ENCODE assay signal across 8 mouse cellular contexts in the genomic region with DNA sequence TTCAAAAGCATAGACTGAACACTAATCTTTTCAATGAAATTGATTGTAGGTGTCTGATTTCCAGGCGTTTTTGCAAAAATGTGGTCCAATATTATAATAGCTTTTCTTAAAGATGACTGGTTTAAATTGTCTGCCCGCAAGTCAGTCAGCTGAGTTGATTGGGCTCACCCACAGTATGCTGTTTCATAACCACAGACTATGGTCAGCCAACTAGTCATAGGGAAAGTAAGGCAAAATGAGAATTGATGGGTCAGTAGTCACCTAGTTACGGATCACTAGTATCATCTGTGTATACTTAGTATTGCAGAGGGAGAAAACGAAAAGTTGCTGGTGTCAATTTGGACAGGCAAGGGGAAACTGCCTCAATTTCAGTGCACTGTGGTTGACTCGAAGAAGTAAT. TPM values are rescaled to one million over a fixed set of nuclear protein-coding genes. Genes with fewer than 3 reads are reported as not detected.
DNase-seq lines count a peak whose midpoint lies in the region; ATAC-seq and TF ChIP-seq lines count a peak whose summit lies in the region.

No protein-coding gene starts in this region.

- no peaks in the 10 kb centered on the region for H3K4me1 ChIP-seq in embryonic facial prominence, embryonic 11.5 days (ENCODE audit: control insufficient read depth, insufficient read depth, low read length)
- H3K4me1 ChIP-seq in intestine, embryonic 14.5 days (replicated peaks; ENCODE audit: control insufficient read depth, insufficient read depth, low read length): peaks cover 5% of the 10 kb centered on the region; the same call in 1 of the 2 replicates
- H3K4me1 ChIP-seq in neural tube, embryonic 12.5 days: peaks cover 7% of the 10 kb centered on the region

- peak overlapping the region; percentile 90; the same call in 1 of the 2 replicates for H3K9ac ChIP-seq in embryonic facial prominence, embryonic 11.5 days (replicated peaks; ENCODE audit: low read length)
- peak overlapping the region; percentile 84 for H3K9ac ChIP-seq in intestine, embryonic 14.5 days (ENCODE audit: low read length)
- no peak overlapping the region for H3K9ac ChIP-seq in neural tube, embryonic 12.5 days

- no peak for ATAC-seq in embryonic facial prominence, embryonic 11.5 days (replicated peaks; ENCODE audit: insufficient number of reproducible peaks, low FRiP score, low TSS enrichment, low read depth)
- ATAC-seq in intestine, embryonic 14.5 days (replicated peaks; ENCODE audit: low FRiP score, low TSS enrichment, low read depth): no peak
- no peak for ATAC-seq in neural tube, embryonic 12.5 days (ENCODE audit: low FRiP score, low read depth)

- H3K9me3 ChIP-seq in embryonic facial prominence, embryonic 11.5 days (replicated peaks; ENCODE audit: control insufficient read depth, low read length): no peaks in the 10 kb centered on the region
- no peaks in the 10 kb centered on the region for H3K9me3 ChIP-seq in intestine, embryonic 14.5 days (ENCODE audit: control insufficient read depth, low read length)
- H3K9me3 ChIP-seq in neural tube, embryonic 12.5 days: no peaks in the 10 kb centered on the region

- intact Hi-C loops in left cerebral cortex, adult 2 months (cut with DNase I): no loop called here
- intact Hi-C loops in left cerebral cortex, postnatal 4 days (cut with DNase I): no loop called here

- WGBS in embryonic facial prominence, embryonic 11.5 days: 64% methylated on average over 5 of the region's 5 CpGs
- WGBS in intestine, embryonic 14.5 days: 69% methylated on average over 5 of the region's 5 CpGs
- 70% methylated on average over 5 of the region's 5 CpGs for WGBS in neural tube, embryonic 12.5 days

- peak overlapping the region; percentile 97 for H3K27ac ChIP-seq in left cerebral cortex, adult 2 months
- H3K27ac ChIP-seq in embryonic facial prominence, embryonic 11.5 days (replicated peaks; ENCODE audit: low read depth, low read length): no peak overlapping the region
- no peak overlapping the region for H3K27ac ChIP-seq in intestine, embryonic 14.5 days (ENCODE audit: low read depth)
- H3K27ac ChIP-seq in neural tube, embryonic 12.5 days: no peak overlapping the region

- H3K4me3 ChIP-seq in left cerebral cortex, adult 2 months: peak overlapping the region; percentile 76
- peak overlapping the region; percentile 92 for H3K4me3 ChIP-seq in embryonic facial prominence, embryonic 11.5 days (ENCODE audit: low read depth, low read length)
- H3K4me3 ChIP-seq in intestine, embryonic 14.5 days (ENCODE audit: low read depth, low read length): peak overlapping the region; percentile 88
- H3K4me3 ChIP-seq in neural tube, embryonic 12.5 days: peak overlapping the region; percentile 90

- H3K36me3 ChIP-seq in embryonic facial prominence, embryonic 11.5 days (replicated peaks; ENCODE audit: control insufficient read depth, insufficient read depth, low read depth, low read length): no peaks in the 10 kb centered on the region; the same call in 1 of the 2 replicates
- peaks cover 26% of the 10 kb centered on the region for H3K36me3 ChIP-seq in intestine, embryonic 14.5 days (ENCODE audit: control insufficient read depth, insufficient read depth, low read length)
- H3K36me3 ChIP-seq in neural tube, embryonic 12.5 days: peaks cover 22% of the 10 kb centered on the region

- H3K4me2 ChIP-seq in embryonic facial prominence, embryonic 11.5 days (ENCODE audit: low read depth, low read length): peak overlapping the region; percentile 73
- H3K4me2 ChIP-seq in intestine, embryonic 14.5 days (ENCODE audit: low read length): peak overlapping the region; percentile 74
- H3K4me2 ChIP-seq in neural tube, embryonic 12.5 days (replicated peaks): peak overlapping the region; percentile 77

- no peak for TF ChIP-seq CTCF in left cerebral cortex, adult 2 months (IDR thresholded peaks at IDR 0.05)

- no peak for DNase-seq in left cerebral cortex, adult 2 months (ENCODE audit: extremely low spot score in 1 of 2, low spot score in 2 of 2)
- no peak for DNase-seq in left cerebral cortex, postnatal 4 days
- DNase-seq in embryonic facial prominence, embryonic 11.5 days (ENCODE audit: low spot score): no peak
- no peak for DNase-seq in intestine, embryonic 14.5 days (ENCODE audit: low spot score)
- no peak for DNase-seq in cerebellum, postnatal 14 days
- no peak for DNase-seq in adrenal gland, adult (ENCODE audit: inconsistent age in 2 of 2, low spot score in 1 of 2)
- no peak for DNase-seq in right cerebral cortex, postnatal 4 days

- H3K27me3 ChIP-seq in embryonic facial prominence, embryonic 11.5 days (ENCODE audit: control insufficient read depth, insufficient read depth, low read length): no peaks in the 10 kb centered on the region
- H3K27me3 ChIP-seq in intestine, embryonic 14.5 days (replicated peaks; ENCODE audit: control insufficient read depth, insufficient read depth, low read length): no peaks in the 10 kb centered on the region
- H3K27me3 ChIP-seq in neural tube, embryonic 12.5 days (replicated peaks): no peaks in the 10 kb centered on the region

RNA-seq across cellular contexts. Expression of a gene that starts 1.2 kb away (rescaled TPM):
- 100 to 1,000 TPM; 106 to 110 TPM for total RNA-seq in left cerebral cortex, adult 2 months (2021)
- total RNA-seq in left cerebral cortex, postnatal 4 days (2021): 10 to 100 TPM; 67.1 to 73.0 TPM
- polyA plus RNA-seq in embryonic facial prominence, embryonic 11.5 days (2014; fragmentation: Nextera tagmentation; extraction: Ambion mirVana): 39.8 and 40.9 TPM in 2 replicates
- polyA plus RNA-seq in intestine, embryonic 14.5 days (2014; fragmentation: Nextera tagmentation; extraction: Ambion mirVana): 42.9 and 46.7 TPM in 2 replicates
- polyA plus RNA-seq in neural tube, embryonic 12.5 days (2016; fragmentation: Nextera tagmentation; extraction: Ambion mirVana): 55.4 and 57.7 TPM in 2 replicates

RNA-seq across cellular contexts. Expression of a gene that starts 23.8 kb away (rescaled TPM):
- 1 to 10 TPM; 7.4 to 7.9 TPM for total RNA-seq in left cerebral cortex, adult 2 months (2021)
- total RNA-seq in left cerebral cortex, postnatal 4 days (2021): 1 to 10 TPM; 4.1 to 5.3 TPM
- polyA plus RNA-seq in embryonic facial prominence, embryonic 11.5 days (2014; fragmentation: Nextera tagmentation; extraction: Ambion mirVana): 0.18 and 0.35 TPM in 2 replicates
- polyA plus RNA-seq in intestine, embryonic 14.5 days (2014; fragmentation: Nextera tagmentation; extraction: Ambion mirVana): 0.23 and 0.56 TPM in 2 replicates
- 0.33 and 0.39 TPM in 2 replicates for polyA plus RNA-seq in neural tube, embryonic 12.5 days (2016; fragmentation: Nextera tagmentation; extraction: Ambion mirVana)

RNA-seq across cellular contexts. Expression of a gene that starts 27.6 kb away (rescaled TPM):
- 10 to 100 TPM; 57.4 to 58.1 TPM for total RNA-seq in left cerebral cortex, adult 2 months (2021)
- 10 to 100 TPM; 18.7 to 20.9 TPM for total RNA-seq in left cerebral cortex, postnatal 4 days (2021)
- 8.4 and 9.2 TPM in 2 replicates for polyA plus RNA-seq in embryonic facial prominence, embryonic 11.5 days (2014; fragmentation: Nextera tagmentation; extraction: Ambion mirVana)
- 10.1 and 13.5 TPM in 2 replicates for polyA plus RNA-seq in intestine, embryonic 14.5 days (2014; fragmentation: Nextera tagmentation; extraction: Ambion mirVana)
- 9.5 and 10.7 TPM in 2 replicates for polyA plus RNA-seq in neural tube, embryonic 12.5 days (2016; fragmentation: Nextera tagmentation; extraction: Ambion mirVana)

RNA-seq across cellular contexts. Expression of a gene that starts 56.4 kb away (rescaled TPM):
- 10 to 100 TPM; 51.8 to 56.1 TPM for total RNA-seq in left cerebral cortex, adult 2 months (2021)
- total RNA-seq in left cerebral cortex, postnatal 4 days (2021): 10 to 100 TPM; 43.9 to 47.5 TPM
- 89.7 and 94.5 TPM in 2 replicates for polyA plus RNA-seq in embryonic facial prominence, embryonic 11.5 days (2014; fragmentation: Nextera tagmentation; extraction: Ambion mirVana)
- polyA plus RNA-seq in intestine, embryonic 14.5 days (2014; fragmentation: Nextera tagmentation; extraction: Ambion mirVana): 86.5 and 88.3 TPM in 2 replicates
- 65.1 and 66.3 TPM in 2 replicates for polyA plus RNA-seq in neural tube, embryonic 12.5 days (2016; fragmentation: Nextera tagmentation; extraction: Ambion mirVana)
